Mouse (Mus musculus): ENCODE results near the gene Olfr99. TPM values are rescaled to one million over a fixed set of nuclear protein-coding genes. Genes with fewer than 3 reads are reported as not detected.
A peak's percentile ranks its signal among the peaks of the same experiment; 100 is the strongest.
"Not testable (repeated sequence)": the region's sequence is repeated elsewhere in the genome, so short reads cannot be mapped to it uniquely, and the experiment has no call there.

The Olfr99 gene
- total RNA-seq (2021), result not detected in 2 replicates
- long read RNA-seq, experiment 1, result 0 reads
- long read RNA-seq, experiment 2, result 0 reads

GRCm38 (mm10) chr17:37283360-37283759 is at the start of gene Olfr99:
Olfr99 (minus strand) TSS chr17:37283460.
- DNase-seq, result no peak

- DNase-seq, result no peak
Measured at GRCm38 (mm10) chr17:37316954-37317353, 33.7 kb upstream of the Olfr99 start, which contains the start of gene Olfr102. Olfr102 (minus strand) TSS chr17:37317054.

GRCm38 (mm10) chr17:37310146-37310699 is 27.0 kb upstream of the Olfr99 start:
- no peak for DNase-seq

- DNase-seq, result peak; percentile 11
Measured at GRCm38 (mm10) chr17:37308483-37308882, 25.2 kb upstream of the Olfr99 start.

- DNase-seq, result no peak
Measured at GRCm38 (mm10) chr17:37304213-37304612, 21.0 kb upstream of the Olfr99 start, which contains the start of gene Olfr101. Olfr101 (minus strand) TSS chr17:37304313.

- no peak for DNase-seq
Measured at GRCm38 (mm10) chr17:37280331-37280730, 2.9 kb downstream of the Olfr99 start.

GRCm38 (mm10) chr17:37276573-37276972 is 6.7 kb downstream of the Olfr99 start:
- no peak for DNase-seq

- DNase-seq, result no peak
Measured at GRCm38 (mm10) chr17:37275626-37276248, 7.5 kb downstream of the Olfr99 start.

GRCm38 (mm10) chr17:37270702-37271092 is 12.6 kb downstream of the Olfr99 start:
- peak; percentile 68 for DNase-seq

- DNase-seq, result peak; percentile 90
Measured at GRCm38 (mm10) chr17:37270058-37270701, 13.1 kb downstream of the Olfr99 start, which contains the start of gene H2-M3. H2-M3 (plus strand) TSS chr17:37270220.

GRCm38 (mm10) chr17:37263626-37264025 is 19.6 kb downstream of the Olfr99 start, which contains the start of gene Olfr98:
Olfr98 (minus strand) TSS chr17:37263749.
- peak; percentile 9 for DNase-seq

GRCm38 (mm10) chr17:37250544-37250943 is 32.7 kb downstream of the Olfr99 start:
- DNase-seq, result peak; percentile 9

- no peak for DNase-seq
Measured at GRCm38 (mm10) chr17:37249460-37249859, 33.8 kb downstream of the Olfr99 start.

GRCm38 (mm10) chr17:37246715-37247114 is 36.5 kb downstream of the Olfr99 start:
- peak; percentile 43 for DNase-seq

GRCm38 (mm10) chr17:37242198-37242597 is 41.1 kb downstream of the Olfr99 start:
- DNase-seq, result no peak

GRCm38 (mm10) chr17:37237230-37237629 is 46.0 kb downstream of the Olfr99 start, which contains the start of gene Olfr97:
Olfr97 (minus strand) TSS chr17:37237330.
- not testable (repeated sequence) for DNase-seq

Other genes with a start within 250 kb of the Olfr99 start
- 24.2 and 32.7 TPM in 2 replicates for gene Gabbr1, start 237.5 kb downstream of the Olfr99 start, total RNA-seq (2021)
- not detected in 2 replicates for gene Olfr90, start 195.0 kb downstream of the Olfr99 start, total RNA-seq (2021)
- not detected in 2 replicates for gene Olfr91, start 185.2 kb downstream of the Olfr99 start, total RNA-seq (2021)
- not detected in 2 replicates for gene Olfr92, start 163.4 kb downstream of the Olfr99 start, total RNA-seq (2021)
- not detected in 2 replicates for gene Olfr93, start 122.0 kb downstream of the Olfr99 start, total RNA-seq (2021)
- gene Ubd, start 89.6 kb downstream of the Olfr99 start, total RNA-seq (2021), result 3.4 TPM in 1 of 2 replicates, not detected in the other
- gene Olfr94, start 82.5 kb downstream of the Olfr99 start, total RNA-seq (2021), result not detected in 2 replicates
- not detected in 2 replicates for gene Olfr95, start 70.3 kb downstream of the Olfr99 start, total RNA-seq (2021)
- not detected in 2 replicates for gene Olfr96, start 63.3 kb downstream of the Olfr99 start, total RNA-seq (2021)
- gene Olfr97, start 46.1 kb downstream of the Olfr99 start, total RNA-seq (2021), result not detected in 2 replicates
- gene Olfr98, start 19.7 kb downstream of the Olfr99 start, total RNA-seq (2021), result not detected in 2 replicates
- gene H2-M3, start 13.2 kb downstream of the Olfr99 start, total RNA-seq (2021), result 3.3 and 5.9 TPM in 2 replicates
- gene Olfr101, start 20.9 kb upstream of the Olfr99 start, total RNA-seq (2021), result not detected in 2 replicates
- gene Olfr102, start 33.6 kb upstream of the Olfr99 start, total RNA-seq (2021), result not detected in 2 replicates
- gene Olfr103, start 56.2 kb upstream of the Olfr99 start, total RNA-seq (2021), result not detected in 2 replicates
- gene Olfr104-ps, start 76.1 kb upstream of the Olfr99 start, total RNA-seq (2021), result not detected in 2 replicates
- not detected in 2 replicates for gene Olfr105-ps, start 95.6 kb upstream of the Olfr99 start, total RNA-seq (2021)
- not detected in 2 replicates for gene Olfr106-ps, start 106.9 kb upstream of the Olfr99 start, total RNA-seq (2021)
- gene Olfr107, start 115.8 kb upstream of the Olfr99 start, total RNA-seq (2021), result not detected in 2 replicates
- not detected in 2 replicates for gene Olfr108, start 162.0 kb upstream of the Olfr99 start, total RNA-seq (2021)
- not detected in 2 replicates for gene Olfr109, start 175.5 kb upstream of the Olfr99 start, total RNA-seq (2021)
- 2.0 TPM in 1 of 2 replicates, not detected in the other for gene H2-M2, start 200.1 kb upstream of the Olfr99 start, total RNA-seq (2021)
- not detected in 2 replicates for gene Olfr110, start 209.0 kb upstream of the Olfr99 start, total RNA-seq (2021)
- not detected in 2 replicates for gene Olfr111, start 224.6 kb upstream of the Olfr99 start, total RNA-seq (2021)

Data from adrenal gland, postnatal 14 days (tissue).